Mouse (Mus musculus) thymus, adult 2 months (tissue): ENCODE measurements around the gene Slc44a3.

Source experiments
- CTCF ChIP-seq: fragments of 200-500 bp; IDR thresholded peaks from 2 replicates; pipeline ENCODE4 v1.5.1; 2012; ENCODE audit warnings: mild to moderate bottlenecking, control low read depth, low read length, moderate library complexity, borderline replicate concordance; ENCODE audit not compliant: control insufficient read depth, poor library complexity, insufficient read depth; ENCODE audit errors: extremely low read depth
- POLR2A ChIP-seq: fragments of 200-500 bp; IDR thresholded peaks from 2 replicates; pipeline ENCODE4 v1.6.1; 2012; ENCODE audit warnings: mild to moderate bottlenecking, low read length, control low read depth, moderate library complexity; ENCODE audit not compliant: control insufficient read depth, poor library complexity, insufficient read depth; ENCODE audit errors: extremely low read depth

GRCm38 (mm10) chr3:121492026-121492425, 40.2 kb downstream of the Slc44a3 start:
- TF ChIP-seq CTCF (no peak), POLR2A (no peak)
